8 mouse cellular contexts compared by ENCODE assay signal in the genomic region with DNA sequence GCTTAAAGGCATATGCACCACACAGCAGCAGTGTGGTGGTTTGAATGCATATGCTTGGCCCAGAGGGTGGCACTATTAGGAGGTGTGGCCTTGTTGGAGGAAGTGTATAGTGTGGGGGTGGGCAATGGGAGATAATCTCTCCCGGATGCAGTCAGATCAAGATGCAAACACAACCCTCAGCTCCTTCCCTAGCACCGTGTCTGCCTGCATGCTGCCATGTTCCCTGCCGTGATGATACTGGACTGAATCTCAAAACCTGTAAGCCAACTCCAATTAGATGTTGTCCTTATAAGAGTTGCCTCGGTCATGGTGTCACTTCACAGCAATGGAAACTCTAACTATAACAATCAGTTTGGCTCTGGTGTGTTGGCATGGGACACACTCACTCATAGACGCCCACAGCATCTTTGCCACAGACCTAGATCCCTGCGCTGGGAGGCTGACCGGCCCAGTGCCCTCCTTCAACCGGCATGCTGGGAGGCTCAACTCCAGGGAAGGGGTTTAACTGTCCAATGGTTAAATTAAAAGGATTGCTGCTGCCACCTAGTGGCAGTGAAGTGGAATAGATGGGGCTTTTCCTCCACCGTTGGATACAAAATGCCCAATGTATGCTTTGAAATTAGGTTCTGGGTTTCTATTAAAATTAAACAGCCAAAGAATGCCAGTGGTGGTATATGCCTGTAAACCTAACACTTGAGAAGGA. TPM values are rescaled to one million over a fixed set of nuclear protein-coding genes. Genes with fewer than 3 reads are reported as not detected.
DNase-seq lines count a peak whose midpoint lies in the region; ATAC-seq and TF ChIP-seq lines count a peak whose summit lies in the region.

No protein-coding gene starts in this region.

- H3K4me3 ChIP-seq in layer of hippocampus, adult 2 months: no peak overlapping the region
- H3K4me3 ChIP-seq in lung, postnatal 0 days (ENCODE audit: low read depth, low read length): no peak overlapping the region

- H3K27ac ChIP-seq in layer of hippocampus, adult 2 months: no peak overlapping the region
- H3K27ac ChIP-seq in lung, postnatal 0 days (ENCODE audit: low read length): no peak overlapping the region

- no peak overlapping the region for H3K4me2 ChIP-seq in lung, postnatal 0 days (replicated peaks; ENCODE audit: low read depth, low read length)

- peak in 1 of 2 experiments; percentile 60 for DNase-seq in layer of hippocampus, adult 2 months (ENCODE audit: low spot score in 2 of 2)
- DNase-seq in layer of hippocampus, adult 9-10 months (ENCODE audit: low spot score): no peak
- DNase-seq in ES-CJ7 (ENCODE audit: low read depth, low spot score): peak; percentile 64
- peak; percentile 65 for DNase-seq in brain, embryonic 14.5 days (ENCODE audit: low read depth)
- peak; percentile 34 to 39 for DNase-seq in heart, postnatal 36 days
- peak; percentile 74 for DNase-seq in lung, postnatal 0 days (ENCODE audit: low spot score)
- DNase-seq in thymus, postnatal 25 days: peak; percentile 44
- DNase-seq in left cerebral cortex, adult 9 months (ENCODE audit: low spot score in 2 of 2): no peak

- ATAC-seq in lung, postnatal 0 days: no peak

- H3K9me3 ChIP-seq in lung, postnatal 0 days (ENCODE audit: low read length): no peaks in the 10 kb centered on the region

- no peaks in the 10 kb centered on the region for H3K27me3 ChIP-seq in lung, postnatal 0 days (replicated peaks; ENCODE audit: insufficient read depth, low read length)

- 0 out of 2 replicates have a peak, but pooled peaks cover 7% of the 10 kb centered on the region for H3K4me1 ChIP-seq in lung, postnatal 0 days (ENCODE audit: insufficient read depth, low read depth, low read length)

- no peak for TF ChIP-seq EP300 in lung, postnatal 0 days (IDR thresholded peaks at IDR 0.05)

- 27% methylated on average over 9 of the region's 9 CpGs for WGBS in lung, postnatal 0 days

- TF ChIP-seq POLR2A in brain, embryonic 14.5 days (IDR thresholded peaks at IDR 0.05; ENCODE audit: borderline replicate concordance, extremely low read depth, insufficient read depth, insufficient read length, poor library complexity, severe bottlenecking): no peak

- peak; percentile 93 for TF ChIP-seq CTCF in layer of hippocampus, adult 2 months (conservative IDR thresholded peaks at IDR 0.05)
- TF ChIP-seq CTCF in brain, embryonic 14.5 days (IDR thresholded peaks at IDR 0.05; ENCODE audit: borderline replicate concordance, extremely low read depth, insufficient read depth, insufficient read length): peak; percentile 77; the same call in 1 of the 2 replicates
- peak; percentile 79 for TF ChIP-seq CTCF in lung, postnatal 0 days (IDR thresholded peaks at IDR 0.05)

- H3K9ac ChIP-seq in lung, postnatal 0 days (replicated peaks; ENCODE audit: low read depth): no peak overlapping the region

- intact Hi-C loops in heart, postnatal 36 days (cut with DNase I): loop anchor here (2.0 to 10.0 kb wide), 2 partner anchors 158 to 370 kb away; no protein-coding TSS in a partner anchor

- H3K36me3 ChIP-seq in lung, postnatal 0 days (ENCODE audit: insufficient read depth, low read length): no peaks in the 10 kb centered on the region

RNA-seq across cellular contexts. Expression of gene Rabac1, which starts 2.5 kb away (rescaled TPM):
- 100 to 1,000 TPM; 275 to 315 TPM for total RNA-seq in layer of hippocampus, adult 2 months (2021)
- polyA plus RNA-seq in brain, embryonic 14.5 days (2012; rRNA removed): 244 and 306 TPM in 2 replicates
- total RNA-seq in heart, postnatal 36 days (2021): 100 to 1,000 TPM; 305 to 326 TPM
- 488 and 561 TPM in 2 replicates for polyA plus RNA-seq in lung, postnatal 0 days (2015; fragmentation: Nextera tagmentation; extraction: Ambion mirVana)

RNA-seq across cellular contexts. Expression of gene Atp1a3, which starts 30.7 kb away (rescaled TPM):
- total RNA-seq in layer of hippocampus, adult 2 months (2021): 1,000 to 10,000 TPM; 2,443 to 2,563 TPM
- polyA plus RNA-seq in brain, embryonic 14.5 days (2012; rRNA removed): 160 and 331 TPM in 2 replicates
- under 1 TPM; 0.35 to 0.67 TPM for total RNA-seq in heart, postnatal 36 days (2021)
- polyA plus RNA-seq in lung, postnatal 0 days (2015; fragmentation: Nextera tagmentation; extraction: Ambion mirVana): 0.57 and 0.73 TPM in 2 replicates

RNA-seq across cellular contexts. Expression of gene Gm4881, which starts 30.8 kb away (rescaled TPM):
- total RNA-seq in layer of hippocampus, adult 2 months (2021): not detected
- polyA plus RNA-seq in brain, embryonic 14.5 days (2012; rRNA removed): 5.9 and 11.2 TPM in 2 replicates
- total RNA-seq in heart, postnatal 36 days (2021): not detected
- polyA plus RNA-seq in lung, postnatal 0 days (2015; fragmentation: Nextera tagmentation; extraction: Ambion mirVana): not detected in 2 replicates

Comparison
In these comparisons a context has a peak if more than half of its experiments do, and no peak if none do; other contexts are left out.
1. DNase-seq: peak in ES-CJ7 (single experiment), brain, embryonic 14.5 days (single experiment), heart, postnatal 36 days (2 of 2), lung, postnatal 0 days (single experiment) and thymus, postnatal 25 days (single experiment); none in layer of hippocampus, adult 9-10 months (single experiment) and left cerebral cortex, adult 9 months (0 of 2).
2. RNA of gene Atp1a3, which starts 30.7 kb away (total RNA-seq): 2,443 to 2,563 TPM in layer of hippocampus, adult 2 months; 0.35 to 0.67 TPM in heart, postnatal 36 days; every median in the first group is over 1,000 times any median in the second.
3. Peak in every context shown above with its lines, with median percentiles within 50 percentile points of each other: CTCF ChIP-seq.